Mouse (Mus musculus): ENCODE results near the gene Serpinf1. TPM values are rescaled to one million over a fixed set of nuclear protein-coding genes. Genes with fewer than 3 reads are reported as not detected.
A peak's percentile ranks its signal among the peaks of the same experiment; 100 is the strongest.
"Not testable (repeated sequence)": the region's sequence is repeated elsewhere in the genome, so short reads cannot be mapped to it uniquely, and the experiment has no call there.

Serpinf1 gene
- polyA plus RNA-seq, 1 experiment from 2014 or later, result 87.0 TPM

- Histone ChIP-seq H3K9me3 (ENCODE audit: control insufficient read depth, low read length) (no peaks in the 10 kb centered on the region), H3K27me3 (ENCODE audit: control insufficient read depth, insufficient read depth, low read length) (no peaks in the 10 kb centered on the region), H3K36me3 (ENCODE audit: control insufficient read depth, insufficient read depth, low read length) (no peaks in the 10 kb centered on the region), H3K9ac (ENCODE audit: low read length) (no peak overlapping the region), H3K4me3 (ENCODE audit: low read depth, low read length) (no peak overlapping the region), H3K4me1 (ENCODE audit: control insufficient read depth, insufficient read depth, low read length) (peaks cover 27% of the 10 kb centered on the region), H3K27ac (ENCODE audit: low read depth, low read length) (no peak overlapping the region), H3K4me2 (ENCODE audit: low read depth) (no peak overlapping the region)
- WGBS, result 83% methylated on average over 8 of the region's 8 CpGs
- ATAC-seq (ENCODE audit: insufficient read depth, low FRiP score, low TSS enrichment) (no peak), DNase-seq (ENCODE audit: low spot score) (no peak)
These were observed 36.1 kb upstream of the Serpinf1 start for GRCm38 (mm10) chr11:75458628-75459041.

GRCm38 (mm10) chr11:75458169-75458568 is 35.7 kb upstream of the Serpinf1 start:
- DNase-seq (ENCODE audit: low spot score), result no peak
- Histone ChIP-seq H3K27me3 (ENCODE audit: control insufficient read depth, insufficient read depth, low read length) (no peaks in the 10 kb centered on the region), H3K4me2 (ENCODE audit: low read depth) (no peak overlapping the region), H3K27ac (ENCODE audit: low read depth, low read length) (no peak overlapping the region), H3K4me3 (ENCODE audit: low read depth, low read length) (no peak overlapping the region), H3K4me1 (ENCODE audit: control insufficient read depth, insufficient read depth, low read length) (peaks cover 28% of the 10 kb centered on the region), H3K9ac (ENCODE audit: low read length) (no peak overlapping the region), H3K9me3 (ENCODE audit: control insufficient read depth, low read length) (no peaks in the 10 kb centered on the region), H3K36me3 (ENCODE audit: control insufficient read depth, insufficient read depth, low read length) (no peaks in the 10 kb centered on the region)
- no peak for ATAC-seq (ENCODE audit: insufficient read depth, low FRiP score, low TSS enrichment)
- 11% methylated on average over 3 of the region's 3 CpGs for WGBS

GRCm38 (mm10) chr11:75456440-75456871 is 34.0 kb upstream of the Serpinf1 start:
- Histone ChIP-seq H3K36me3 (ENCODE audit: control insufficient read depth, insufficient read depth, low read length) (no peaks in the 10 kb centered on the region), H3K27ac (ENCODE audit: low read depth, low read length) (no peak overlapping the region), H3K9me3 (ENCODE audit: control insufficient read depth, low read length) (no peaks in the 10 kb centered on the region), H3K4me2 (ENCODE audit: low read depth) (no peak overlapping the region), H3K4me3 (ENCODE audit: low read depth, low read length) (no peak overlapping the region), H3K9ac (ENCODE audit: low read length) (no peak overlapping the region), H3K27me3 (ENCODE audit: control insufficient read depth, insufficient read depth, low read length) (no peaks in the 10 kb centered on the region), H3K4me1 (ENCODE audit: control insufficient read depth, insufficient read depth, low read length) (peaks cover 16% of the 10 kb centered on the region)
- DNase-seq (ENCODE audit: low spot score), result no peak
- WGBS, result 88% methylated on average over 7 of the region's 7 CpGs
- no peak for ATAC-seq (ENCODE audit: insufficient read depth, low FRiP score, low TSS enrichment)

- H3K9me3 ChIP-seq (ENCODE audit: control insufficient read depth, low read length); H3K9ac ChIP-seq (ENCODE audit: low read length); DNase-seq (ENCODE audit: low spot score); H3K4me2 ChIP-seq (ENCODE audit: low read depth); H3K27ac ChIP-seq (ENCODE audit: low read depth, low read length); ATAC-seq (ENCODE audit: insufficient read depth, low FRiP score, low TSS enrichment); H3K4me3 ChIP-seq (ENCODE audit: low read depth, low read length); H3K27me3 ChIP-seq (ENCODE audit: control insufficient read depth, insufficient read depth, low read length); H3K36me3 ChIP-seq (ENCODE audit: control insufficient read depth, insufficient read depth, low read length): not testable (repeated sequence)
- H3K4me1 ChIP-seq (ENCODE audit: control insufficient read depth, insufficient read depth, low read length), result peaks cover 16% of the 10 kb centered on the region
- WGBS, result 90% methylated on average over 2 of the region's 2 CpGs
These were observed 33.5 kb upstream of the Serpinf1 start for GRCm38 (mm10) chr11:75455971-75456370.

- Histone ChIP-seq H3K9ac (ENCODE audit: low read length) (peak overlapping the region; percentile 58), H3K27ac (ENCODE audit: low read depth, low read length) (peak overlapping the region; percentile 68; the same call in 1 of the 2 replicates), H3K4me3 (ENCODE audit: low read depth, low read length) (peak overlapping the region; percentile 62), H3K4me2 (ENCODE audit: low read depth) (peak overlapping the region; percentile 98), H3K27me3 (ENCODE audit: control insufficient read depth, insufficient read depth, low read length) (no peaks in the 10 kb centered on the region), H3K4me1 (ENCODE audit: control insufficient read depth, insufficient read depth, low read length) (peaks cover 14% of the 10 kb centered on the region), H3K9me3 (ENCODE audit: control insufficient read depth, low read length) (no peaks in the 10 kb centered on the region), H3K36me3 (ENCODE audit: control insufficient read depth, insufficient read depth, low read length) (no peaks in the 10 kb centered on the region)
- DNase-seq (ENCODE audit: low spot score) (no peak), ATAC-seq (ENCODE audit: insufficient read depth, low FRiP score, low TSS enrichment) (no peak)
- 83% methylated on average over 10 of the region's 10 CpGs for WGBS
These were observed 32.7 kb upstream of the Serpinf1 start for GRCm38 (mm10) chr11:75455041-75455736.

GRCm38 (mm10) chr11:75453991-75454930 is 31.8 kb upstream of the Serpinf1 start, which contains the start of gene Wdr81:
TSS of gene Wdr81 (minus strand) at chr11:75454717.
- DNase-seq (ENCODE audit: low spot score) (peak; percentile 90), ATAC-seq (ENCODE audit: insufficient read depth, low FRiP score, low TSS enrichment) (peak; percentile 95)
- peak within 1 kb of the TSS; percentile 58 for H3K9ac ChIP-seq (ENCODE audit: low read length)
- WGBS, result 2% methylated on average over 56 of the region's 56 CpGs
- peak within 1 kb of the TSS; percentile 62 for H3K4me3 ChIP-seq (ENCODE audit: low read depth, low read length)
- no peaks in the 10 kb centered on the region for H3K36me3 ChIP-seq (ENCODE audit: control insufficient read depth, insufficient read depth, low read length)
- H3K27me3 ChIP-seq (ENCODE audit: control insufficient read depth, insufficient read depth, low read length), result no peaks in the 10 kb centered on the region
- no peaks in the 10 kb centered on the region for H3K9me3 ChIP-seq (ENCODE audit: control insufficient read depth, low read length)
- peak within 1 kb of the TSS; percentile 98 for H3K4me2 ChIP-seq (ENCODE audit: low read depth)
- H3K27ac ChIP-seq (ENCODE audit: low read depth, low read length), result peak within 1 kb of the TSS; percentile 68; the same call in 1 of the 2 replicates
- H3K4me1 ChIP-seq (ENCODE audit: control insufficient read depth, insufficient read depth, low read length), result peaks cover 7% of the 10 kb centered on the region

- H3K9ac ChIP-seq (ENCODE audit: low read length), result no peak overlapping the region
- H3K4me2 ChIP-seq (ENCODE audit: low read depth), result no peak overlapping the region
- ATAC-seq (ENCODE audit: insufficient read depth, low FRiP score, low TSS enrichment) (no peak), DNase-seq (ENCODE audit: low spot score) (no peak)
- peaks cover 7% of the 10 kb centered on the region for H3K4me1 ChIP-seq (ENCODE audit: control insufficient read depth, insufficient read depth, low read length)
- H3K4me3 ChIP-seq (ENCODE audit: low read depth, low read length), result no peak overlapping the region
- peaks cover 3% of the 10 kb centered on the region; the same call in 1 of the 2 replicates for H3K36me3 ChIP-seq (ENCODE audit: control insufficient read depth, insufficient read depth, low read length)
- 93% methylated on average over 31 of the region's 31 CpGs for WGBS
- H3K27ac ChIP-seq (ENCODE audit: low read depth, low read length), result no peak overlapping the region
- no peaks in the 10 kb centered on the region for H3K9me3 ChIP-seq (ENCODE audit: control insufficient read depth, low read length)
- H3K27me3 ChIP-seq (ENCODE audit: control insufficient read depth, insufficient read depth, low read length), result no peaks in the 10 kb centered on the region
These were observed 30.5 kb upstream of the Serpinf1 start for GRCm38 (mm10) chr11:75452812-75453557.

- Histone ChIP-seq H3K4me1 (ENCODE audit: control insufficient read depth, insufficient read depth, low read length) (peaks cover 7% of the 10 kb centered on the region), H3K9me3 (ENCODE audit: control insufficient read depth, low read length) (no peaks in the 10 kb centered on the region), H3K4me2 (ENCODE audit: low read depth) (no peak overlapping the region), H3K27ac (ENCODE audit: low read depth, low read length) (no peak overlapping the region), H3K9ac (ENCODE audit: low read length) (no peak overlapping the region), H3K27me3 (ENCODE audit: control insufficient read depth, insufficient read depth, low read length) (no peaks in the 10 kb centered on the region), H3K4me3 (ENCODE audit: low read depth, low read length) (no peak overlapping the region), H3K36me3 (ENCODE audit: control insufficient read depth, insufficient read depth, low read length) (peaks cover 5% of the 10 kb centered on the region; the same call in 1 of the 2 replicates)
- 86% methylated on average over 8 of the region's 8 CpGs for WGBS
- no peak for DNase-seq (ENCODE audit: low spot score)
- no peak for ATAC-seq (ENCODE audit: insufficient read depth, low FRiP score, low TSS enrichment)
These were observed 29.6 kb upstream of the Serpinf1 start for GRCm38 (mm10) chr11:75452081-75452480.
